Mouse (Mus musculus) gastrocnemius, postnatal 4 days (tissue): ENCODE measurements around the gene Prkce. TPM values are rescaled to one million over a fixed set of nuclear protein-coding genes. Genes with fewer than 3 reads are reported as not detected.

Experiments used
- DNase-seq, 2 experiments: peaks; one replicate each; pipeline ENCODE4 v3.0.0; 2021 to 2022; ENCODE audit warnings: low spot score in 2 of 2, mixed read lengths in 2 of 2
- long read RNA-seq, 2 experiments: library from polyadenylated mRNA; stranded (forward); transcript quantifications; one replicate each; pipeline ENCODE4 v2.0.0; 2021
- total RNA-seq, 2 experiments: library from RNA; stranded (reverse); gene quantifications; 2 replicates each; pipeline ENCODE4 v1.2.3; 2021

Prkce gene
- 10 to 100 TPM; 12.3 to 13.0 TPM for total RNA-seq
- long read RNA-seq, experiment 1, full-length matches to known transcripts = 2 of 3 reads
- long read RNA-seq, experiment 1, partial matches to known transcripts = 1 of 3 reads
- long read RNA-seq, experiment 1, other reads (novel, unspliced or antisense) = 0 of 3 reads
- long read RNA-seq, experiment 2, full-length matches to known transcripts = 4 of 9 reads
- long read RNA-seq, experiment 2, partial matches to known transcripts = 0 of 9 reads
- long read RNA-seq, experiment 2, other reads (novel, unspliced or antisense) = 5 of 9 reads

DNA sequence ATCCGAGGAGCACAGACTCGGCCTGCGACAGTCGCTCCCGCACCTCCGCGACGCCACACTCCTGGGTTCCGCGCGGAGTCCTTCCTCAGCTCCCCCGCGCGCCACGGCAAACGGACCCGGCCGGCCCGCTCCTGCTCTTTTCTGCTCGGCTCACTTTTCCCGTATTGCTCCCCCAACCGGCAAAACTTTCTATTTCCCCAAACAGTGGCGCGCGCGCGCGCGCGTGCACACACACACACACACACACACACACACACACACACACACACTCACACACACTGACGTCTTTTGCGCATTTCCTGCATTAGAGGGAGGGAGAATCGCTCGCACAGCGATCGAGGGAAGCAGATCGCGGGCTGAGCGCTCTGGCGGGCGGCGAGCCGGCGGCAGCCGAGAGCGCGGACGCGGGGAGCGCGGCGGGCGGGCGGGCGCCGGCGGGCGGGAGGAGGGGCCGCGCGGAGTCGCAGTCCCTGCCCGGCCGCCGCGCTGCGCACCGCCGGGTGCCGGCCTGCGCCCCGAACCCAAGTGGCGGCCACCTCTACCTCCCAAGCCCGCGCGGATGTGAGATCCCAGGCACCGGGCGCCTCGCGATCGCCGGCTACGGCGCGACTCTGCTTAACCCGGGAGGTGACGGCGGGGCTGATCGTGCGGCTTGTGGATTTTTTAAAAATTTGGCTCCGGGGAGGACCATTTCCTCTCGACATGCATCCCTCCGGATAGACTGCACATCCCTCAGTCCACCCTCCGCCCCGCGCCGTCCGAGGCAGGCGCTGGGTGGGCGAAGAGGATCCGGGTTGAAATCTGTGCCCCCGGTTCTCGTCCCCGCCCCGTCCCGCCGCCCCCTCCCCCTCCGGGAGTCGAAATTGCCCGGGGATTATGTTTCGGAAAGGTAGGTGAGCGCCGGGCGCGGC, at the start of gene Prkce:
Prkce (plus strand) TSS at position 466 of the 911 bp plus-strand sequence.
- DNase-seq = peak; percentile 67 to 87

DNA sequence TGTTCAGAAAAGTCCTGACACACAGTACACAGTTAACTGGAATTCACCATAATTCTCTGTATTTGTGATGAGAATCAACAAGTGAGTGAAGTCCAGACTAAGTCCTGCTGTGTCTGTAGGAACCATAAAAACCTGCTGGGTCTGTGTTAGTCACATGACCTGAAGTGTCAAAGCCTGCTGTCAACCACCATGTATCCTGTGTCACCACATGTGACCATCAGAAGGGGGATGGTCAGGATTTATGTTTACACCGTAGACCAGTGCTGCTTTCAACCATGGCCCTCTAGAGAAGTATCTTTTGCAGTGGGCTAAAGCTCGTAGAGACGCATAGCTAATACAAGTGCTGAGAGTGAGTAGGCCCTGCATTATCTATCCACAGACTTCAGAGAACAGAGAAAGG, 44.4 kb upstream of the Prkce start:
- DNase-seq = no peak

- no peak for DNase-seq
These were observed 41.7 kb upstream of the Prkce start for GRCm38 (mm10) chr17:86125908-86126307.

- no peak for DNase-seq
These were observed 39.4 kb upstream of the Prkce start for GRCm38 (mm10) chr17:86128198-86128597.

DNA sequence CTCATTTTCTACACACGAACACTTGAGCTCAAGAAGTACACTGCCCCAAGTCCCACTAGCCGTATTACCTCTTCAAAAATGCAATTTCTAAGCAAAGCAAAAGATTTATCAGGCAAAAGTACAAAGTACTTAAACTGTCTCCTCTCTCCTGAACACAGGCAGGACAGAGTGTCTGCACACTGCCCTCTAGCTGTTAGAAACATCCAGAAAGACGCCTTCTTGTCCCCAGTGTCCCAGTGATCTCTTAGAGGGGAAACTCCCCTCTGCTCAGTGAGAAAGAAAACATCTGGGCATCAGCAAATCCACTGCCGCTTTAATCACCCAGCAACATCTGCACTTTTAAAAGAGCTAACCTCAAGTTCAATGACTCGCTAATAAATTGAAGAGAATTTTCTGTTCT, 35.1 kb upstream of the Prkce start:
- DNase-seq = no peak

DNA sequence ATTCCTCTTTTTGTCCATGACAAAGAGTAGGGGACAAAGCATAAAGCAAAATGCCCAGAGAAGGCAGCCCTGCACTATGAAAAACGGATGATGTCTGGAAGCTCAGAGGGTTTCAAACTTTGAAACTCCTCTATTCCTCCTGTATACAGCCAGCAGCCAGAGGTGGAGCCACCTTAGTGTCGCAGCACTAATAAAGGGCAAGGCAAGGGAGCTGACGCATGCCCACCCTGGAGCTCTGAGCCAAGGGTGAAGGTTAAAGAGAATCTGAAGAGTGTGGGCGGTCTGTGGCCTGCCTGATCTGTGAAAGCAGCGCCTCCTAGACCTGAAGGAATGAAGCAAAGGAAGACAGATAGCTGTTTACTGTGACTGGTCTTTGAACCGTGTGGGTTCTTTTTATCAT, 33.1 kb upstream of the Prkce start:
- no peak for DNase-seq

DNA sequence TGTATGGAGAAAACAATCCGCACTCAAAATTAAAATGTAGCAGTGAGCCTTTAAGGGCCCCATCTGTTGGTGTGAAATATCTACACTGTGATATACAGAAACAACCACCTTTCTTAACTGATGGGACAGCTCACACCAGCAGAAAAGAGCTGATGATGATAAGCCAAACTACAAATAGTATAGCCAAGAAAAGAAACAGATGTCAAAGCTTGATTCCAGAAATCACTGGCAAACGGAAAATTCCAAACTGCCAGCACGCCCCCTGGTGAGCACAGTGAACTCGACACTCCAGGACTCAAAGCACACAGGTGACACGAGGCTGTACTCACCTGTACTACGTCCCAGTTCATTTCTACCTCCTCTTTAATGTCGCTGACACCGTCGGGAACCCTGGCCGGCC, 31.8 kb upstream of the Prkce start:
- no peak for DNase-seq

DNA sequence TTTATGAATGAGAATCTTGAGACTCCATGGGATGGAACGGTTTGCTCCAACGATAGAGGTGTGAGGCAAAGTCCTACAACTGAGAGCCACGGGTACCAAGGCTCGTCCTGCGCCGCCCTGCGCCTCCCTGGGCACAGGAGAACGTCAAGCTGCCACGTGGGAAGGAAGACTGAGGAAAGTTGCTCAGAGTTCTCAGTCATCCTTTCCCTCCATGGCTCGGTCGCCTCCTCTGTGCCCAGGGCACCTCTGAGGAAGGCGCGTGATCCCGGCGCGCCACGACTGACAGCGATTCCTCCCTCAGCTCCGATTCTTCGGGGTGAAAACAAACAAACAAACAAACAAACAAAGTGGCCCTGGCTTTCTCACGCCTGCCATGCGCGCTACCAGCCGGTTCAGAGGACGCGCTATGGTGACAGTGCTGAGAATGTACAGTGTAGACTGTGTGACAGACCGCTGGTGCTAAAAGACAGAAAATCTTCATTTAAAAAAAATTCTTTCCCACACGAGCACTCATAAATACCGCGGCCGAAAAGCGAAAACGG, 23.0 kb upstream of the Prkce start:
- no peak for DNase-seq

DNA sequence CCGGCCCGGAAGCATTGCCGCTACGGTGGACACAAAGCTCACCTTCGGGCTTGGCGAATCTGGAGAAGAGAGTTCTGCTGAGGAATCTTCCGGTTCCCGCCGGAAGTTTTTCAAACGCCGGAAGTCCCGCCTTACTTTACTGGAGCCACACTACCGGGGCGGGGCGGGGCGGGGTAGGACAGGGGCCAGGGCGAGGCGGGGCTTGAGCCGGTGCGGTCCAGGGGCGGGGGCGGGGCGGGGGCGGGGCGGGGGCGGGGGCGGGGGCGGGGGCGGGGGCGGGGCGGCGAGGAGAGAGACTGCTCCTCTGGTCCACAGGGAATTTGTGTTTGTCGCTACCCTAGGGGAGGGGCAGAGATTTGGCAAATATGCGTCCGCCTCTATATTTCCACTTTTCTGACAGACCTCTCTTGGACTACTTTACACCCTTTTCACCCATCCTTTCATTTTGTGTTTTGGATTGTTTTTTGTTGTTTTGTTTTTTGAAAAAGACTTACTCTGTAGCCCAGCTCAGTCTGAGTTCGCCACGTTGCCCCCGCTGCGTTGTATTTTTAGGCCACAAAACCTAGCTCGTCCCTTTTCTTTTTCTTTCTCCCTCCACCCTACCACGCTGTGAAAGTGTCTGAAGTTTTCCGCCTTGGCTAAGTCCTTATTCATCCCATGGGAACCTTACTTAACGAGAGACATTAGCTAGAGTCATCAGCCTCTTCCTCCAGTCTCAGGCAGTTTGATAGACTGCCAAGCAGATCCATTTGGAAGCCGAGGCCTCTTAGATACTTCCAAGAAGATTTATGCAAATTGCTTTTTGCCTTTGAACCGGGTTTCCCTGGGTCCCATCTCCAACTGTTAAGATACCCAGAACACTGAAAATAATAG, 22.3 kb upstream of the Prkce start, which contains the start of gene Srbd1:
Srbd1 (minus strand) TSS at position 97 of the 873 bp plus-strand sequence.
- DNase-seq = peak; percentile 81 to 91

DNA sequence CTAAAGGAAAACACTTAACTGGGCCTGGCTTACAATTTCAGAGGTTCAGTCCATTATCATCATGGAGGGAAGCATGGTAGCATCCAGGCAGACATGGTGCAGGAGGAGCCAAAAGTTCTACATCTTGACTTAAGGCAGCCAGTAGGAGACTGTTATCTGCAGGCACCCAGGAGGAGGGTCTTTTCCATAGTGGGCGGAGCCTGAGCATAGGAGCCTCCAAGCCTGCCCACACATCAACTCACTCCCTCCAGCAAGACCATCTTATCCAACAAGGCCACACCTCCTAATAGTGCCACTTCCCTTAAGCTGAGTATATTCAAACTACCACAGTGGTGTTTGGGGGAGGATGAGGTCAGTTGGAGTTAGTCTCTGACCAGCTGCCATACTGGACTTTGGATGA, 17.9 kb upstream of the Prkce start:
- DNase-seq = no peak

DNA sequence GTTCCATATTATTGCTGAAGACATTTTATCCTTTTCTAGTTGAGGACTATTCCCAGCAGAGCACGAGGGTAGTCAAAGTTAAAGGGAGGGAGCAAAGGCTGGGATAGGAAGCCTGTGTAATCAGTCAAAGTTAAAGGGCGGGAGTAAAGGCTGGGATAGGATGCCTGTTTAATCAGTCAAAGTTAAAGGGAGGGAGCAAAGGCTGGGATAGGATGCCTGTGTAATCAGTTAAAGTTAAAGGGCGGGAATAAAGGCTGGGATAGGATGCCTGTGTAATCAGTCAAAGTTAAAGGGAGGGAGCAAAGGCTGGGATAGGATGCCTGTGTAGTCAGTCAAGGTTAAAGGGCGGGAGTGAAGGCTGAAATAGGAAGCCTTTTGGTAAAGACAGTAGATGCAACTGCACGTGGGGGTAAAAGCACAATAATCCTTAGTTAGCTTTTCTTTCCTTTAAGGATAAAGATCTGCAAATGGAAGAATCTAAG, 16.7 kb upstream of the Prkce start:
- DNase-seq = peak in 1 of 2 experiments; percentile 19

- no peak for DNase-seq
These were observed 10.6 kb upstream of the Prkce start for GRCm38 (mm10) chr17:86156999-86157398.

DNA sequence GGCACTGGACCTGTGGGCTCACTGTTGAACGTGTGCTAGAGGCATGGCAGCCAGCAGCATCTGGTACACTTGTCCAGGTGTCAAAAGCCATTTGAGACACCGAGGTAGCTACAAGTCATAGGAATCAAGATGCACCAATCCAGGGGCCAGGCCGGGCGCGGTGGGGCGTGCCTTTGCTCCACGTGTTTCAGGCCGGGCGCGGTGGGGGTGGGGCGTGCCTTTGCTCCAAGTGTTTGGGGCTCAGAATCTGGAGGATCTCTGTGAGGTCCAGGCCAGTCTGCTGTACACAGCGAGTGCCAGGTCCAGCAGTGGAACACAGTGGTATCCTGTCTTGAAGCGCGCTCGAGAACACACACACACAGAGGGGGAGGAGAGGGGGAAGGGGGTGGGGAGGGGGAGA, 4.9 kb upstream of the Prkce start:
- DNase-seq = peak in 1 of 2 experiments; percentile 19

DNA sequence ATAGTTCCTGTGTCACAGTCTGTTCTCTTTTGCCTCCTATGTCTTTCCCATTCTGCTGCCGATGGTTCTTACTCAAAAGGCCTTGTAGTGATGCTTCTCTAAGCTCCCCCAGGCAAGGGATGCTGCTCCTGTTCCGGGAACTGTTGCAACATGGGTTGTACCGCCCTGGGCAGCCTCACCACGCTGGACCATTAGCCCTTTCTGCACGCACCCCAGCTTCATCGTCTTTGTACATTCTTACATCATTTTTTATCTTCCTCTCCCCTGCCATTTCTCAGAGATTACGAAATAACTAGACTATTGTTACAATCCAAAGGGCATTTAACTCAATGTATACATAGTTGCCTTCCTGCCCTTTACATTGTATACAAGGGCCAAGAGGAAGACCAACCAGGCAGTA, 3.2 kb upstream of the Prkce start:
- DNase-seq = no peak

DNA sequence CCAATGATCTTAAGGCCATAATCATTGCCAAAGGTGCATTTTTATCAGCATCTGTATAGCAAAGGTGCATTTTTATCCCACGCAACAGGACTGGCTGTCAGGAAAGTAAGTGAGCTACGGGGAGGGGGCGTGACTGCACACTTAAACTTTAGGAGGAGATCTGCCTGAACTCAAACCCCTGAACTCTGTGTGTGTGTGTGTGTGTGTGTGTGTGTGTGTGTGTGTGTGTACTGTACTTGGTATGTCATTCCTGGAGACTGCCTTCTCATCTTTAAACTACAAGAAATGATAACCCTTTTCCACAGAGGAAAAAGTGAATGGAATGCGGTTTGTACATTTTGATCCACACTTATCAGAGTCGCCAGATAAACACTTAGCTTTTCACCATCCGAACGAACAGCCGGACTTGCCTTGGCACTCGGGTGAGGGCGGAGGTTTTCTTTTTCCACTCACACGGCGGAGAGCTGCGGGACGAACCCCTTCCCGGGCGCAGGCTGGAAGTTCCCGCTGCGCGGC, 1.5 kb upstream of the Prkce start:
- DNase-seq = no peak

- peak; percentile 77 to 87 for DNase-seq
These were observed 842 bp upstream of the Prkce start for GRCm38 (mm10) chr17:86166567-86167319.

- peak; percentile 25 to 41 for DNase-seq
These were observed 821 bp downstream of the Prkce start for GRCm38 (mm10) chr17:86168231-86168981.

DNA sequence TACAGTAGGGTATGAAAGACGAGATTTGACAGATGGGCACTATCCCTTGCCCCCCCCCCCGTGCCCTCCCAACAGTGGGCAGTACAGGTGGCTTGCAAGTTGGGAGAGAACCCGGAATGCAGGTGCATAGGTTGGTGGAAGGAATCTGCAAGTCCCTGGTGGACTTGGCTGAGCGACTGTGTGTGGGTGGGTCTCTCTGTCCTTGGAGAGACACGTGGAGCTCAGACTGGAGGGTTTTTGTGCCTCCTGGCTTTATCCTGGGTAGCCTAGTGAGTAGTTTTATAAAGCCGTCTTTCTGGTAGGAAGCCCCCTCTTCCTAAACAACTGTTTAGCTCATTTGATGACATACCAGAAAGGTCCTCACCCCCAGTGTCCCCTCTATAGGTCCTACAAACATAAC, 1.5 kb downstream of the Prkce start:
- no peak for DNase-seq
